9 mouse cellular contexts compared by ENCODE assay signal in the genomic region with DNA sequence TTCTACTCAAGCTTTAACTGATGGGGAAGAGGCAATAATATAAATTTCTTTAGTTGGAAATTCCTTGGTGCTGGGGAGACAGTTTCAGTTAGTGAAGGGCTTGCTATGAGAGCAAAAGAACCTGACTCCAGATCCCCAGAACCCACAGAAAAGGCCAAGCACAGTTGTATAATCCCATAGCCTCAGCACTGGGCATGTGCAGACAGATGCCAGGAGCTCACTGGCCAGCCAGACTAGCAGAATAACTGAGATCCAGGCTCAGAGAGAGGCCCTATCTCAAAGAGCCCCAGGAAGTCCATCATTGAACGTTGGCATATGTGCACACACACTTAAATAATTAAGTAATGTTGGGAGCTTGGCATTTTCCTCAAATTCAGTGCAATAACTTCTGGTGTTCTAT.
"Had no signal": no experiment of that assay in that cellular context is flagged by ENCODE, and none has a peak within 500 bp of the region (broad histone marks: within the 10 kb centered on the region; RNA-seq: fewer than 3 reads in every experiment).

No protein-coding gene starts in this region.

- DNase-seq: kidney, postnatal 14 days; left cerebral cortex, postnatal 4 days; lung, adult 2 months; lung, postnatal 36 days; midbrain, embryonic 14.5 days; right cerebral cortex, adult 18-20 months; right cerebral cortex, postnatal 25 days; thymus, postnatal 36 days had no signal

- ATAC-seq: lung, postnatal 0 days had no signal
